ENCODE assay signal across 8 mouse cellular contexts in the genomic region with DNA sequence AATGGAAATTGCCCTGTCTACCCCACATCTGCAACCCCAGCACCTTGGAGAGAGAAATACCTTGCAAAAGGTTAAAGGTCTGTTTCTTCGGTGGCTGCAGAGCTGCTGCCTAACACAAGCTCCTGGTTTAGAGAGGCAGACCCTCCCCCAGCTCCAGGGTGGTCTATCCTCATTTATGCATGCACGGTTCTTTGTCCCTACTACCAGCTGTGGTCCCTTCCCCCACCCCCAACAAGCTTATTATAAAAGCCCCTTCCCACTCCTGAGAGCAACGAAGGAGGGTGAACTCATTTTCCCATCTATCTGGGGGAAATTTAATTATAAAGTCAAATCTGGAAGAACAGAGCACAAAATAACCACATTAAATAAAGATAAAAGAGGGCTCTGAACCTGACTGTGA. TPM values are rescaled to one million over a fixed set of nuclear protein-coding genes. Genes with fewer than 3 reads are reported as not detected.
A peak's percentile ranks its signal among the peaks of the same experiment; 100 is the strongest.
DNase-seq lines count a peak whose midpoint lies in the region; ATAC-seq lines count a peak whose summit lies in the region.

Pxylp1 (minus strand) TSS at position 124 of the 400 bp plus-strand sequence.

- peaks cover 7% of the 10 kb centered on the region; the same call in 1 of the 2 replicates for H3K27me3 ChIP-seq in embryonic facial prominence, embryonic 15.5 days
- peaks cover 17% of the 10 kb centered on the region for H3K27me3 ChIP-seq in limb, embryonic 13.5 days

- H3K4me2 ChIP-seq in embryonic facial prominence, embryonic 15.5 days (replicated peaks), result no peak within 1 kb of the TSS
- no peak within 1 kb of the TSS for H3K4me2 ChIP-seq in limb, embryonic 13.5 days (replicated peaks)

- no peak within 1 kb of the TSS for H3K9ac ChIP-seq in embryonic facial prominence, embryonic 15.5 days
- H3K9ac ChIP-seq in limb, embryonic 13.5 days, result no peak within 1 kb of the TSS

- H3K4me1 ChIP-seq in embryonic facial prominence, embryonic 15.5 days, result peaks cover 12% of the 10 kb centered on the region
- peaks cover 30% of the 10 kb centered on the region for H3K4me1 ChIP-seq in limb, embryonic 13.5 days

- WGBS in embryonic facial prominence, embryonic 15.5 days, result 15% methylated on average over 3 of the region's 3 CpGs
- 6% methylated on average over 3 of the region's 3 CpGs for WGBS in limb, embryonic 13.5 days

- no peak within 1 kb of the TSS for H3K4me3 ChIP-seq in embryonic facial prominence, embryonic 15.5 days (replicated peaks)
- no peak within 1 kb of the TSS for H3K4me3 ChIP-seq in limb, embryonic 13.5 days

- ATAC-seq in embryonic facial prominence, embryonic 15.5 days (ENCODE audit: insufficient number of reproducible peaks, low FRiP score, low TSS enrichment, low read depth), result no peak
- ATAC-seq in hematopoietic stem cell, adult 5-6 weeks (replicated peaks in 1 of 2; ENCODE audit: insufficient read depth in 1 of 2, low FRiP score in 2 of 2, low TSS enrichment in 1 of 2, low read depth in 1 of 2, poor library complexity in 2 of 2, severe bottlenecking in 2 of 2), result no peak
- ATAC-seq in limb, embryonic 13.5 days (ENCODE audit: low FRiP score, low read depth), result no peak

- no peak within 1 kb of the TSS for H3K27ac ChIP-seq in embryonic facial prominence, embryonic 15.5 days (replicated peaks)
- no peak within 1 kb of the TSS for H3K27ac ChIP-seq in limb, embryonic 13.5 days

- H3K36me3 ChIP-seq in embryonic facial prominence, embryonic 15.5 days, result no peaks in the 10 kb centered on the region
- H3K36me3 ChIP-seq in limb, embryonic 13.5 days, result no peaks in the 10 kb centered on the region

- peak; percentile 70 for DNase-seq in embryo, embryonic 10 days (ENCODE audit: low spot score)
- no peak for DNase-seq in embryo, embryonic 9.5 days (ENCODE audit: extremely low spot score)
- DNase-seq in spleen, adult 18-20 months, result no peak
- no peak for DNase-seq in T-cell, adult 2 months (ENCODE audit: low spot score)
- no peak for DNase-seq in adrenal gland, postnatal 10 days

- no peaks in the 10 kb centered on the region for H3K9me3 ChIP-seq in embryonic facial prominence, embryonic 15.5 days (replicated peaks)
- H3K9me3 ChIP-seq in limb, embryonic 13.5 days, result no peaks in the 10 kb centered on the region

RNA-seq across cellular contexts. Expression of gene Pxylp1, which starts in this region (rescaled TPM):
- 32.7 and 34.4 TPM in 2 replicates for polyA plus RNA-seq in embryonic facial prominence, embryonic 15.5 days (2015; fragmentation: Nextera tagmentation; extraction: Ambion mirVana)
- 28.9 and 31.1 TPM in 2 replicates for total RNA-seq in hematopoietic stem cell, adult 5-6 weeks (2017)
- polyA plus RNA-seq in limb, embryonic 13.5 days (2015; fragmentation: Nextera tagmentation; extraction: Ambion mirVana), result 26.3 and 28.7 TPM in 2 replicates
- total RNA-seq in adrenal gland, postnatal 10 days (2021), result 10 to 100 TPM in 1 of 2 experiments, 1 to 10 TPM in 1; 8.8 to 11.0 TPM
